ENCODE assay signal across 8 mouse cellular contexts in genomic region chr6:92183621-92184131, GRCm38 (mm10). TPM values are rescaled to one million over a fixed set of nuclear protein-coding genes. Genes with fewer than 3 reads are reported as not detected.
A peak's percentile ranks its signal among the peaks of the same experiment; 100 is the strongest.
DNase-seq lines count a peak whose midpoint lies in the region; ATAC-seq and TF ChIP-seq lines count a peak whose summit lies in the region.

Gene Mrps25, minus strand, starts transcription at chr6:92184033.

- H3K4me1 ChIP-seq in cerebellum, adult 2 months (ENCODE audit: control insufficient read depth, insufficient read depth, low read length) = no peaks in the 10 kb centered on the region
- H3K4me1 ChIP-seq in forebrain, postnatal 0 days (ENCODE audit: insufficient read depth) = peaks cover 6% of the 10 kb centered on the region; the same call in 1 of the 2 replicates
- H3K4me1 ChIP-seq in lung, adult 2 months (ENCODE audit: control insufficient read depth, insufficient read depth, low read length) = no peaks in the 10 kb centered on the region
- H3K4me1 ChIP-seq in olfactory bulb, adult 2 months (ENCODE audit: control insufficient read depth, insufficient read depth, low read length) = peaks cover 9% of the 10 kb centered on the region

- H3K4me2 ChIP-seq in forebrain, postnatal 0 days (ENCODE audit: low read depth) = peak within 1 kb of the TSS; percentile 61

- peak; percentile 97 for TF ChIP-seq POLR2A in cerebellum, adult 2 months (IDR thresholded peaks at IDR 0.05; ENCODE audit: borderline replicate concordance, insufficient read depth, low read length)
- TF ChIP-seq POLR2A in lung, adult 2 months (IDR thresholded peaks at IDR 0.05; ENCODE audit: borderline replicate concordance, extremely low read depth, low read depth, low read length) = peak; percentile 78; the same call in 1 of the 2 replicates
- TF ChIP-seq POLR2A in olfactory bulb, adult 2 months (IDR thresholded peaks at IDR 0.05; ENCODE audit: insufficient read depth, low read depth, low read length) = peak; percentile 86

- H3K27me3 ChIP-seq in cerebellum, adult 2 months (ENCODE audit: control insufficient read depth, insufficient read depth, low read length) = no peaks in the 10 kb centered on the region
- no peaks in the 10 kb centered on the region for H3K27me3 ChIP-seq in forebrain, postnatal 0 days (ENCODE audit: insufficient read depth, low read length)

- peak within 1 kb of the TSS; percentile 96 for H3K4me3 ChIP-seq in cerebellum, adult 2 months (replicated peaks; ENCODE audit: insufficient read depth, low read depth, low read length)
- peak within 1 kb of the TSS; percentile 87 for H3K4me3 ChIP-seq in forebrain, postnatal 0 days (ENCODE audit: low read depth, low read length)
- peak within 1 kb of the TSS; percentile 100 for H3K4me3 ChIP-seq in lung, adult 2 months (replicated peaks; ENCODE audit: extremely low read depth, low read depth, low read length)
- peak within 1 kb of the TSS; percentile 62 for H3K4me3 ChIP-seq in olfactory bulb, adult 2 months (ENCODE audit: insufficient read depth, low read depth, low read length)

- H3K36me3 ChIP-seq in forebrain, postnatal 0 days (ENCODE audit: insufficient read depth) = peaks cover 24% of the 10 kb centered on the region

- intact Hi-C loops in heart, postnatal 36 days (cut with DNase I) = loop anchor here (5.0 kb wide), 1 partner anchor 91 kb away; the partner anchor contains the start of gene Nr2c2

- H3K9me3 ChIP-seq in forebrain, postnatal 0 days (ENCODE audit: low read length) = no peaks in the 10 kb centered on the region

- peak; percentile 21 for DNase-seq in MEL-GATA-1-ER (ENCODE audit: extremely low read depth, low read depth)
- peak; percentile 80 for DNase-seq in cerebellum, adult 2 months
- DNase-seq in forebrain, postnatal 0 days = peak; percentile 87
- peak; percentile 77 to 79 for DNase-seq in heart, postnatal 36 days
- peak; percentile 65 to 80 for DNase-seq in layer of hippocampus, adult 18-20 months (ENCODE audit: low spot score in 2 of 2)
- peak; percentile 71 for DNase-seq in lung, adult 2 months
- peak; percentile 35 to 46 for DNase-seq in thymus, adult 18-20 months

- H3K27ac ChIP-seq in cerebellum, adult 2 months (ENCODE audit: insufficient read depth, low read length) = peak within 1 kb of the TSS; percentile 71
- H3K27ac ChIP-seq in forebrain, postnatal 0 days (ENCODE audit: low read depth, low read length) = peak within 1 kb of the TSS; percentile 77
- H3K27ac ChIP-seq in olfactory bulb, adult 2 months (ENCODE audit: insufficient read depth, low read depth, low read length) = peak within 1 kb of the TSS; percentile 7

- under 1% methylated on average over 42 of the region's 42 CpGs for WGBS in cerebellum, adult 2 months
- WGBS in forebrain, postnatal 0 days = under 1% methylated on average over 42 of the region's 42 CpGs
- WGBS in lung, adult 2 months = under 1% methylated on average over 42 of the region's 42 CpGs
- under 1% methylated on average over 42 of the region's 42 CpGs for WGBS in olfactory bulb, adult 2 months

- H3K9ac ChIP-seq in forebrain, postnatal 0 days = peak within 1 kb of the TSS; percentile 70

- ATAC-seq in forebrain, postnatal 0 days = peak; percentile 97

- no peak for TF ChIP-seq CTCF in cerebellum, adult 2 months (IDR thresholded peaks at IDR 0.05; ENCODE audit: borderline replicate concordance, insufficient read depth, low read depth, low read length)
- TF ChIP-seq CTCF in forebrain, postnatal 0 days (IDR thresholded peaks at IDR 0.05; ENCODE audit: low read depth) = no peak
- no peak for TF ChIP-seq CTCF in lung, adult 2 months (IDR thresholded peaks at IDR 0.05; ENCODE audit: insufficient read depth, low read length)
- TF ChIP-seq CTCF in olfactory bulb, adult 2 months (IDR thresholded peaks at IDR 0.05; ENCODE audit: insufficient read depth, low read depth, low read length) = no peak

RNA-seq across cellular contexts. Expression of gene Mrps25, which starts in this region (rescaled TPM):
- polyA plus RNA-seq in cerebellum, adult 2 months (2012; rRNA removed) = 55.6 and 59.7 TPM in 2 replicates
- total RNA-seq in forebrain, postnatal 0 days (2014; rRNA removed) = 20.8 and 27.8 TPM in 2 replicates
- 53.5 and 55.7 TPM in 2 replicates for polyA plus RNA-seq in forebrain, postnatal 0 days (2015; fragmentation: Nextera tagmentation; extraction: Ambion mirVana)
- total RNA-seq in heart, postnatal 36 days (2021) = 10 to 100 TPM; 80.7 to 91.2 TPM
- total RNA-seq in layer of hippocampus, adult 18-20 months (2021) = 10 to 100 TPM; 48.5 to 54.5 TPM
- 5.6 and 6.2 TPM in 2 replicates for polyA plus RNA-seq in lung, adult 2 months (2012; rRNA removed)
- polyA plus RNA-seq in olfactory bulb, adult 2 months (2012; ENCODE audit: insufficient read depth, insufficient read length, low replicate concordance, missing spikeins) = not detected in 2 replicates

Comparison
In these comparisons a context has a peak if more than half of its experiments do, and no peak if none do; other contexts are left out.
1. Peak in every context shown above with its lines: DNase-seq, ATAC-seq, H3K4me3 ChIP-seq and H3K27ac ChIP-seq.
2. DNase-seq: peak in every context shown above with its lines; median percentile 87 in forebrain, postnatal 0 days; 80 in cerebellum, adult 2 months; 78 in heart, postnatal 36 days; 72 in layer of hippocampus, adult 18-20 months; 71 in lung, adult 2 months; 40 in thymus, adult 18-20 months; 21 in MEL-GATA-1-ER.
3. H3K27ac ChIP-seq: peak in every context shown above with its lines; median percentile 77 in forebrain, postnatal 0 days; 71 in cerebellum, adult 2 months; 7 in olfactory bulb, adult 2 months.